Mouse (Mus musculus): ENCODE measurements around the gene Tgds. TPM values are rescaled to one million over a fixed set of nuclear protein-coding genes. Genes with fewer than 3 reads are reported as not detected.
A peak's percentile ranks its signal among the peaks of the same experiment; 100 is the strongest.
"Not testable (repeated sequence)": the region's sequence is repeated elsewhere in the genome, so short reads cannot be mapped to it uniquely, and the experiment has no call there.

Gene Tgds
- polyA plus RNA-seq, 1 experiment from 2014 or later, result 33.0 TPM

GRCm38 (mm10) chr14:118173590-118174203, 41.1 kb upstream of the Tgds start:
- 62% methylated on average over 11 of the region's 11 CpGs for WGBS
- H3K9me3 ChIP-seq (ENCODE audit: control insufficient read depth, low read length), result 0 out of 2 replicates have a peak, but pooled peaks cover 1% of the 10 kb centered on the region
- H3K36me3 ChIP-seq (ENCODE audit: control insufficient read depth, insufficient read depth, low read length), result peaks cover 13% of the 10 kb centered on the region
- H3K4me1 ChIP-seq (ENCODE audit: control insufficient read depth in 2 of 2, insufficient read depth in 2 of 2, low read length in 2 of 2), result peaks cover 0 to 2% of the 10 kb centered on the region in 2 experiments; a peak in 1 of 4 replicates
- no peak overlapping the region for H3K4me2 ChIP-seq (ENCODE audit: low read length)
- ATAC-seq (ENCODE audit: insufficient number of reproducible peaks, insufficient read depth, low FRiP score, low read depth), result no peak
- H3K4me3 ChIP-seq (ENCODE audit: control insufficient read depth in 1 of 2, insufficient read depth in 1 of 2, low read depth in 1 of 2, low read length in 2 of 2), result no peak overlapping the region
- H3K27ac ChIP-seq (replicated peaks in 1 of 2; ENCODE audit: control insufficient read depth in 1 of 2, insufficient read depth in 1 of 2, low read depth in 2 of 2, low read length in 2 of 2), result no peak overlapping the region
- no peaks in the 10 kb centered on the region for H3K27me3 ChIP-seq (ENCODE audit: control insufficient read depth, insufficient read depth, low read length)
- H3K9ac ChIP-seq (ENCODE audit: low read length), result no peak overlapping the region

DNA sequence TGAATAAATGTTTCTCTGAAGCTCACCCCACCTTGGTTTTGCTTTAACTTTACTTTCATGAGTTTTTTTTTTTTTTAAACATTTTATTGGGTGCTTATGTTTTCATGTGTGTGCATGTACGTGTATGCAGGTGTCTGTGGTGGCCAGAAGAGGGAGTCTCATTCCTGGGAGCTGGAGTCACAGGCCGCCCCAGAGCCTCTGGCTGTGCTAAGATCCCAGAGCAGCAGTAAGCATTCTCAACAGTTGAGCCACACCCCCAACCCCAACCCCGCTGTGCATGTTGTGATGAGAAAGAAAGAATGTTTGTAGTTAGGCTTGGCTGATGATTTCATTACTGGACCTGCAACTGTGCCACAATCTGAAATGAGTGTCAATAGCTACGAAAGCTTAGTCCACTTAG, 36.2 kb upstream of the Tgds start:
- H3K9me3 ChIP-seq (ENCODE audit: control insufficient read depth, low read length), result 0 out of 2 replicates have a peak, but pooled peaks cover 4% of the 10 kb centered on the region
- ATAC-seq (ENCODE audit: insufficient number of reproducible peaks, insufficient read depth, low FRiP score, low read depth), result no peak
- H3K4me1 ChIP-seq (ENCODE audit: control insufficient read depth in 2 of 2, insufficient read depth in 2 of 2, low read length in 2 of 2), result 0 out of 4 replicates have a peak, but pooled peaks cover 0 to 2% of the 10 kb centered on the region in 2 experiments
- H3K4me2 ChIP-seq (ENCODE audit: low read length), result no peak overlapping the region
- peaks cover 17% of the 10 kb centered on the region for H3K36me3 ChIP-seq (ENCODE audit: control insufficient read depth, insufficient read depth, low read length)
- no peak overlapping the region for H3K9ac ChIP-seq (ENCODE audit: low read length)
- H3K27ac ChIP-seq (replicated peaks in 1 of 2; ENCODE audit: control insufficient read depth in 1 of 2, insufficient read depth in 1 of 2, low read depth in 2 of 2, low read length in 2 of 2), result no peak overlapping the region
- 97% methylated on average over 4 of the region's 4 CpGs for WGBS
- no peak overlapping the region for H3K4me3 ChIP-seq (ENCODE audit: control insufficient read depth in 1 of 2, insufficient read depth in 1 of 2, low read depth in 1 of 2, low read length in 2 of 2)
- H3K27me3 ChIP-seq (ENCODE audit: control insufficient read depth, insufficient read depth, low read length), result no peaks in the 10 kb centered on the region

- Histone ChIP-seq H3K4me1 (ENCODE audit: control insufficient read depth in 2 of 2, insufficient read depth in 2 of 2, low read length in 2 of 2) (peaks cover 6 to 10% of the 10 kb centered on the region in 2 experiments), H3K27me3 (ENCODE audit: control insufficient read depth, insufficient read depth, low read length) (no peaks in the 10 kb centered on the region), H3K4me2 (ENCODE audit: low read length) (peak overlapping the region; percentile 45), H3K4me3 (ENCODE audit: control insufficient read depth in 1 of 2, insufficient read depth in 1 of 2, low read depth in 1 of 2, low read length in 2 of 2) (no peak overlapping the region), H3K36me3 (ENCODE audit: control insufficient read depth, insufficient read depth, low read length) (peaks cover 54% of the 10 kb centered on the region), H3K27ac (replicated peaks in 1 of 2; ENCODE audit: control insufficient read depth in 1 of 2, insufficient read depth in 1 of 2, low read depth in 2 of 2, low read length in 2 of 2) (peak overlapping the region; percentile 56 to 70; a peak in 3 of 4 replicates), H3K9me3 (ENCODE audit: control insufficient read depth, low read length) (no peaks in the 10 kb centered on the region), H3K9ac (ENCODE audit: low read length) (peak overlapping the region; percentile 59)
- WGBS, result 35% methylated on average over 14 of the region's 14 CpGs
- no peak for ATAC-seq (ENCODE audit: insufficient number of reproducible peaks, insufficient read depth, low FRiP score, low read depth)
Measured at GRCm38 (mm10) chr14:118162640-118163039, 30.1 kb upstream of the Tgds start.

DNA sequence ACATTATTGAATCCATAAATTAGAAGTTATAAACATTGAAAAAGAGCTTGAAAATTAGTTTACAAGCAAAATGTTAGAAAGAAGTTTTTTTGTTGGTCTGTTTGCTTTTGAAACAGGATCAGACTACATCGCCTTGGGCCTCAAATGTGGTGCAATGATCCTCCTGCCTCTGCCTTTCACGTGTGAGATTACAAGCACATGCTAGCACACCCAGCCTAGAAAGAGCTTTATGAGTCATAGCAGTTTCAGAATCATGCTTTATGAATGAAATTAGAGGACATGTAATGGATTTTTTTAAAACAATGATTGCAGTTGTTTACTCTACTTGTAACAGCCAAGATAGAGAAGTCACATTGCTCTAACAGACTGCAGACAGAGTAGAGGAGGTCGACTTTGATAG, 29.2 kb upstream of the Tgds start:
- Histone ChIP-seq H3K36me3 (ENCODE audit: control insufficient read depth, insufficient read depth, low read length) (peaks cover 57% of the 10 kb centered on the region), H3K27me3 (ENCODE audit: control insufficient read depth, insufficient read depth, low read length) (no peaks in the 10 kb centered on the region), H3K27ac (replicated peaks in 1 of 2; ENCODE audit: control insufficient read depth in 1 of 2, insufficient read depth in 1 of 2, low read depth in 2 of 2, low read length in 2 of 2) (peak overlapping the region in 1 of 2 experiments; percentile 56; a peak in 1 of 4 replicates), H3K9me3 (ENCODE audit: control insufficient read depth, low read length) (no peaks in the 10 kb centered on the region), H3K4me2 (ENCODE audit: low read length) (no peak overlapping the region), H3K9ac (ENCODE audit: low read length) (no peak overlapping the region), H3K4me3 (ENCODE audit: control insufficient read depth in 1 of 2, insufficient read depth in 1 of 2, low read depth in 1 of 2, low read length in 2 of 2) (no peak overlapping the region), H3K4me1 (ENCODE audit: control insufficient read depth in 2 of 2, insufficient read depth in 2 of 2, low read length in 2 of 2) (peaks cover 6 to 10% of the 10 kb centered on the region in 2 experiments)
- WGBS, result 78% methylated on average over 3 of the region's 3 CpGs
- ATAC-seq (ENCODE audit: insufficient number of reproducible peaks, insufficient read depth, low FRiP score, low read depth), result no peak

GRCm38 (mm10) chr14:118157146-118157545, 24.6 kb upstream of the Tgds start:
- H3K4me2 ChIP-seq (ENCODE audit: low read length), result no peak overlapping the region
- 31% methylated on average over 5 of the region's 5 CpGs for WGBS
- no peaks in the 10 kb centered on the region for H3K9me3 ChIP-seq (ENCODE audit: control insufficient read depth, low read length)
- no peak overlapping the region for H3K9ac ChIP-seq (ENCODE audit: low read length)
- peaks cover 82% of the 10 kb centered on the region for H3K36me3 ChIP-seq (ENCODE audit: control insufficient read depth, insufficient read depth, low read length)
- ATAC-seq (ENCODE audit: insufficient number of reproducible peaks, insufficient read depth, low FRiP score, low read depth), result no peak
- H3K4me3 ChIP-seq (ENCODE audit: control insufficient read depth in 1 of 2, insufficient read depth in 1 of 2, low read depth in 1 of 2, low read length in 2 of 2), result no peak overlapping the region
- peaks cover 0 to 2% of the 10 kb centered on the region in 2 experiments; a peak in 1 of 4 replicates for H3K4me1 ChIP-seq (ENCODE audit: control insufficient read depth in 2 of 2, insufficient read depth in 2 of 2, low read length in 2 of 2)
- no peaks in the 10 kb centered on the region for H3K27me3 ChIP-seq (ENCODE audit: control insufficient read depth, insufficient read depth, low read length)
- H3K27ac ChIP-seq (replicated peaks in 1 of 2; ENCODE audit: control insufficient read depth in 1 of 2, insufficient read depth in 1 of 2, low read depth in 2 of 2, low read length in 2 of 2), result no peak overlapping the region

DNA sequence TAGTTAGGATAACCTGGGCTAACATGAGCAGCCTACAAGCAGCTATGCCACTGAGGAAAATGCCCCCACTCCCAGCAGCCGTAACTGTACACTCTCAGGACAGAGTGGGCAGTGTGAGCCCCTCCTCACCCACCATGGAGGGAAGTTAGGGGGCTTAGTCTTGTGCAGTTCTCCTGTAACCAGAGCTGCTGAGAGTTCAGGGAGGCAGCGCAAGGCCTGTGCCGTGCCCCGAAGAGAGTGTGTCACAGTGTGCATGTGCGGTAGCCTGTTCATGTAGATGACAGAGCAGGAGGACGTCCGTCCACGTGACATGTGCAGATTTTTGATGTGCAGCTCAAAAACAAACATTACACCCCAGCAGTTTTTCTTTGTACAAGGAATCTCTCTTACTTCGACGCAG, 24.2 kb upstream of the Tgds start:
- Histone ChIP-seq H3K36me3 (ENCODE audit: control insufficient read depth, insufficient read depth, low read length) (peaks cover 78% of the 10 kb centered on the region), H3K27ac (replicated peaks in 1 of 2; ENCODE audit: control insufficient read depth in 1 of 2, insufficient read depth in 1 of 2, low read depth in 2 of 2, low read length in 2 of 2) (no peak overlapping the region), H3K4me3 (ENCODE audit: control insufficient read depth in 1 of 2, insufficient read depth in 1 of 2, low read depth in 1 of 2, low read length in 2 of 2) (no peak overlapping the region), H3K4me2 (ENCODE audit: low read length) (no peak overlapping the region), H3K27me3 (ENCODE audit: control insufficient read depth, insufficient read depth, low read length) (no peaks in the 10 kb centered on the region), H3K9me3 (ENCODE audit: control insufficient read depth, low read length) (no peaks in the 10 kb centered on the region), H3K9ac (ENCODE audit: low read length) (no peak overlapping the region), H3K4me1 (ENCODE audit: control insufficient read depth in 2 of 2, insufficient read depth in 2 of 2, low read length in 2 of 2) (no peaks in the 10 kb centered on the region; a peak in 1 of 4 replicates)
- 89% methylated on average over 10 of the region's 10 CpGs for WGBS
- ATAC-seq (ENCODE audit: insufficient number of reproducible peaks, insufficient read depth, low FRiP score, low read depth), result no peak

DNA sequence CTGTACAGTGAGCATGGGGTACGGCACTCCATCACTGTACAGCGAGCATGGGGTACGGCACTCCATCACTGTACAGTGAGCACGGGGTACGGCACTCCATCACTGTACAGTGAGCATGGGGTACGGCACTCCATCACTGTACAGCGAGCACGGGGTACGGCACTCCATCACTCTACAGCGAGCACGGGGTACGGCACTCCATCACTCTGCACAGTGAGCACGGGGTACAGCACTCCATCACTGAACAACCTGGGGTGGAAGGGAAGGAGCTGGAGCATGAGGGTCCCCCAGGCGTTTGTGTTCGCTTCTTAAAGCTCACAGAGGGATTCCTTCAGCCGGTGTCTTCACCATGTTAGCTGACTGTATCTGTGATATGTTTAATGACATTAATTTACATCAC, 23.5 kb upstream of the Tgds start:
- not testable (repeated sequence) for H3K4me2 ChIP-seq (ENCODE audit: low read length); H3K4me1 ChIP-seq (ENCODE audit: control insufficient read depth in 2 of 2, insufficient read depth in 2 of 2, low read length in 2 of 2); H3K9ac ChIP-seq (ENCODE audit: low read length); H3K4me3 ChIP-seq (ENCODE audit: control insufficient read depth in 1 of 2, insufficient read depth in 1 of 2, low read depth in 1 of 2, low read length in 2 of 2); H3K9me3 ChIP-seq (ENCODE audit: control insufficient read depth, low read length); H3K27me3 ChIP-seq (ENCODE audit: control insufficient read depth, insufficient read depth, low read length); ATAC-seq (ENCODE audit: insufficient number of reproducible peaks, insufficient read depth, low FRiP score, low read depth); H3K27ac ChIP-seq (replicated peaks in 1 of 2; ENCODE audit: control insufficient read depth in 1 of 2, insufficient read depth in 1 of 2, low read depth in 2 of 2, low read length in 2 of 2)
- H3K36me3 ChIP-seq (ENCODE audit: control insufficient read depth, insufficient read depth, low read length), result peaks cover 72% of the 10 kb centered on the region
- 94% methylated on average over 16 of the region's 16 CpGs for WGBS

- WGBS, result 95% methylated on average over 8 of the region's 8 CpGs
- H3K4me1 ChIP-seq (ENCODE audit: control insufficient read depth in 2 of 2, insufficient read depth in 2 of 2, low read length in 2 of 2), result peaks cover 0 to 3% of the 10 kb centered on the region in 2 experiments; a peak in 1 of 4 replicates
- H3K9ac ChIP-seq (ENCODE audit: low read length), result no peak overlapping the region
- H3K9me3 ChIP-seq (ENCODE audit: control insufficient read depth, low read length), result no peaks in the 10 kb centered on the region
- no peak for ATAC-seq (ENCODE audit: insufficient number of reproducible peaks, insufficient read depth, low FRiP score, low read depth)
- no peak overlapping the region for H3K4me2 ChIP-seq (ENCODE audit: low read length)
- H3K27ac ChIP-seq (replicated peaks in 1 of 2; ENCODE audit: control insufficient read depth in 1 of 2, insufficient read depth in 1 of 2, low read depth in 2 of 2, low read length in 2 of 2), result no peak overlapping the region
- no peak overlapping the region for H3K4me3 ChIP-seq (ENCODE audit: control insufficient read depth in 1 of 2, insufficient read depth in 1 of 2, low read depth in 1 of 2, low read length in 2 of 2)
- no peaks in the 10 kb centered on the region for H3K27me3 ChIP-seq (ENCODE audit: control insufficient read depth, insufficient read depth, low read length)
- peaks cover 52% of the 10 kb centered on the region for H3K36me3 ChIP-seq (ENCODE audit: control insufficient read depth, insufficient read depth, low read length)
Measured at GRCm38 (mm10) chr14:118152294-118152651, 19.7 kb upstream of the Tgds start.
